Mouse (Mus musculus) kidney, embryonic 14.5 days (tissue): ENCODE data around the gene Kcnq1. TPM values are rescaled to one million over a fixed set of nuclear protein-coding genes. Genes with fewer than 3 reads are reported as not detected.
A peak's percentile ranks its signal among the peaks of the same experiment; 100 is the strongest.

ENCODE experiments used
- ATAC-seq: fragments of 200-750 bp; cut with Nextera tagmentation; 2 replicates; pipeline ENCODE4 v1.8.0; 2017; ENCODE audit warnings: moderate number of reproducible peaks, mild to moderate bottlenecking, moderate TSS enrichment, moderate library complexity; ENCODE audit not compliant: low FRiP score, low TSS enrichment
- H3K27ac ChIP-seq: fragments of 300-500 bp; sonication (generic); 2 replicates; pipeline ENCODE4 v1.5.1; 2014; ENCODE audit warnings: low read depth, mild to moderate bottlenecking, low read length, moderate library complexity, mixed read lengths
- H3K27me3 ChIP-seq: fragments of 300-500 bp; sonication (generic); 2 replicates; pipeline ENCODE4 v1.6.1; 2014; ENCODE audit warnings: mild to moderate bottlenecking, low read length; ENCODE audit not compliant: control insufficient read depth, insufficient read depth
- H3K36me3 ChIP-seq: fragments of 300-500 bp; sonication (generic); 2 replicates; pipeline ENCODE4 v1.6.1; 2014; ENCODE audit warnings: low read length, mixed read lengths; ENCODE audit not compliant: control insufficient read depth, insufficient read depth
- H3K4me1 ChIP-seq: fragments of 300-500 bp; sonication (generic); 2 replicates; pipeline ENCODE4 v1.6.1; 2014; ENCODE audit warnings: low read length, mixed read lengths; ENCODE audit not compliant: control insufficient read depth, insufficient read depth
- H3K4me2 ChIP-seq: fragments of 300-500 bp; sonication (generic); replicated peaks from 2 replicates; pipeline ENCODE4 v1.6.1; 2014; ENCODE audit warnings: low read depth, mild to moderate bottlenecking, low read length
- H3K4me3 ChIP-seq: fragments of 300-500 bp; sonication (generic); 2 replicates; pipeline ENCODE4 v1.5.1; 2014; ENCODE audit warnings: mild to moderate bottlenecking, low read length
- H3K9ac ChIP-seq: fragments of 300-500 bp; sonication (generic); 2 replicates; pipeline ENCODE4 v1.6.1; 2014; ENCODE audit warnings: low read depth, mild to moderate bottlenecking, low read length, moderate library complexity
- H3K9me3 ChIP-seq: fragments of 300-500 bp; sonication (generic); 2 replicates; pipeline ENCODE4 v1.6.1; 2016; ENCODE audit warnings: low read length; ENCODE audit not compliant: control insufficient read depth
- WGBS: fragments of 180-500 bp; shearing (Covaris S2); extraction: QIAGEN DNeasy Blood & Tissue Kit; methylation state at CpG from one replicate; pipeline ENCODE4 v1.1.7; 2014; 5-methylcytosine and 5-hydroxymethylcytosine counted together
- polyA plus RNA-seq: library from polyadenylated mRNA; unstranded; fragments of >200 nt; fragmentation: Nextera tagmentation; extraction: Ambion mirVana; gene quantifications from 2 replicates; pipeline ENCODE4 v1.2.1, GENCODE M21; 2014

Gene Kcnq1
- polyA plus RNA-seq, 1 experiment from 2014 or later = 5.4 TPM

DNA sequence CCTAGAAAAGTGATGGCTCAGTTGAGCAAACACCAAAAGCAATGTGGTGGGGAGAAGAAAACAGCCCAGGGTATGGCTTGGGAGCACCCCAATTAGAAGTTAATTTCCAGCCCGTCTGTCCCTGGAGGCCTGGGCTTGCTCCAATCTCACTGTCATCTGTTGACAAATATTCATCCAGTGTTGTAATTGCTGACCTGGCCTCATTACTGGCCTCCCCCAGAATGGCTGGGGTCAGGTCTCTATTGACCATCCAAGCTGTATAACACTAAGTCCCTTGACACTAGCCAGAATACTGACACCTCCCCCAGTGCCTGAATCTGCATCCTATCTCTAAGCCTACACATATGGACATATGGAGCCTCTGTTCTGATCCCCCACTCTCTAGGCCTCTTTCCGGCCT is 28.8 kb upstream of the Kcnq1 start:
- no peaks in the 10 kb centered on the region for H3K9me3 ChIP-seq

GRCm38 (mm10) chr7:143082024-143082423 is 24.1 kb upstream of the Kcnq1 start:
- H3K27ac ChIP-seq = no peak overlapping the region
- no peak overlapping the region for H3K9ac ChIP-seq
- no peak overlapping the region for H3K4me2 ChIP-seq
- no peaks in the 10 kb centered on the region for H3K9me3 ChIP-seq
- H3K4me1 ChIP-seq = 0 out of 2 replicates have a peak, but pooled peaks cover 7% of the 10 kb centered on the region
- H3K27me3 ChIP-seq = no peaks in the 10 kb centered on the region
- no peaks in the 10 kb centered on the region; the same call in 1 of the 2 replicates for H3K36me3 ChIP-seq
- ATAC-seq = no peak
- no peak overlapping the region for H3K4me3 ChIP-seq
- WGBS = 62% methylated on average over 6 of the region's 6 CpGs

More for the DNA sequence above, 28.8 kb upstream of the Kcnq1 start:
- 83% methylated on average over 2 of the region's 2 CpGs for WGBS
- no peaks in the 10 kb centered on the region for H3K27me3 ChIP-seq
- H3K4me2 ChIP-seq = no peak overlapping the region
- no peaks in the 10 kb centered on the region for H3K4me1 ChIP-seq
- no peak overlapping the region for H3K27ac ChIP-seq
- no peak overlapping the region for H3K9ac ChIP-seq
- ATAC-seq = no peak
- H3K4me3 ChIP-seq = no peak overlapping the region
- H3K36me3 ChIP-seq = no peaks in the 10 kb centered on the region; the same call in 1 of the 2 replicates

DNA sequence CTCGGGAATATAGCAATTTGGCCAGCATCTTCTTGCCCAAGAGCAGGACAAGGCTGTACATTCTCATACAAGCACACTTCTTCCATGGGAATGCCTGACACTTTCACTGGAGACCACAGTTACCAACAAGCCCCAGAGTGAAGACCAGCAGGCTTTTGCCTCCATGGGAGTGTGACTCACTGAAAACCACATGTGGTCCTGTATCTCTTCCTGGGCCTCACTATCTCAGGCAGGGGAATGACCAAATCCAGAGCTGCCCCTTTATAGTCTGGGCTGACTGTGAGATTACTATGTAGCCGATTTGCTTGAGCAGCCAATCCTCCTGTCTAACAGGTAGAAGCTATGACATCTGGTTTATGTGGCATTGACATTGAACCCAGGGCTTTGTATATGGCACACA is 22.5 kb upstream of the Kcnq1 start:
- Histone ChIP-seq H3K4me3 (no peak overlapping the region), H3K36me3 (no peaks in the 10 kb centered on the region; the same call in 1 of the 2 replicates), H3K27ac (no peak overlapping the region), H3K4me2 (no peak overlapping the region), H3K4me1 (0 out of 2 replicates have a peak, but pooled peaks cover 7% of the 10 kb centered on the region), H3K9ac (no peak overlapping the region), H3K9me3 (no peaks in the 10 kb centered on the region), H3K27me3 (no peaks in the 10 kb centered on the region)
- no peak for ATAC-seq
- WGBS = 82% methylated on average over 2 of the region's 2 CpGs

DNA sequence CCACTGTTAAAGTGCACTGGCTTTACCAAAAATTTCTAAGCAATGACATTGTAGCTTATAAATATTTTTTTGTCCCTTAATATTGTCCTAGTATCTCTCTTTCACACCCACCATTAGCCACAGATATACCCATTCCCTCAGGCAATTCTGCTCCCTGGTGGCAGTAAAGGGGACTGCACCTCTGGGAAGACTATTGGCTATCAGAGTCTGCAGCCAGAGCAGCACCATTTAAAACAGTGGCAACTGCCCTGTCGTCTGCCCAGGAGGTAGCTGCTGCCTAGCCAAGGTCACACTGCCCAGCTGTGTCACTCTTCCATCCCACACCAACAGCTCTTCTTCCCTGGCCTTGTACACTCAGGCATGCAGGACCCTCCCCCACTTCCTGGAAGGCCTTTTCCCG is 19.8 kb upstream of the Kcnq1 start:
- Histone ChIP-seq H3K9me3 (no peaks in the 10 kb centered on the region), H3K4me2 (peak overlapping the region; percentile 31), H3K27ac (peak overlapping the region; percentile 80; the same call in 1 of the 2 replicates), H3K27me3 (no peaks in the 10 kb centered on the region), H3K4me3 (peak overlapping the region; percentile 13; the same call in 1 of the 2 replicates), H3K9ac (peak overlapping the region; percentile 42; the same call in 1 of the 2 replicates), H3K36me3 (no peaks in the 10 kb centered on the region; the same call in 1 of the 2 replicates), H3K4me1 (0 out of 2 replicates have a peak, but pooled peaks cover 7% of the 10 kb centered on the region)
- 42% methylated on average over 2 of the region's 2 CpGs for WGBS
- ATAC-seq = peak; percentile 24; the same call in 1 of the 2 replicates

DNA sequence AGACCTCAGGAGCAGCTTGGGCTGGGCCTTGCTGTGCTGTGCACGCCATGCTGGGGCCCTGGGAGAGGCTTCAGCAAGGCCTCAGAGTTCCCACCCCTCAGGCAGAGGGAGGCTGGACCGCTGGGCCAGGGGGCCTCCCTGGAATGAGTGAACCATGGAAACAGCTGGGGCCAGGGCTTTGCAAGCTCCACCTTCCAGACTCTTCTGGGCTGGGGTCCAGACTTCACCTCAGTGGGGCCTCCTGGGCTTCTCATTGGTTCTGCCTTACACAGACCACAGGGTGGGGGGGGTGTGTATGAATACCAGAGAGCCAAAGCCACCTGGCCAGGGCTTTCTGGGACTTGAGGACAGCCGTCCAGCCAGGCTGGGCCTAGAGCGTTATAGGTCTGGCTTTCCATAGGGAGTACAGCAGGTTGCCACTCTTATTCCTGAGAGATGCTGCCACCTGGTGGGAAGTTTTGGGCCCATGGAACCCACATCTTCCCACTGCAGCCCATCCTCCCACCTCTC is 19.0 kb upstream of the Kcnq1 start:
- no peaks in the 10 kb centered on the region; the same call in 1 of the 2 replicates for H3K36me3 ChIP-seq
- H3K9ac ChIP-seq = peak overlapping the region; percentile 42; the same call in 1 of the 2 replicates
- 16% methylated on average over 4 of the region's 4 CpGs for WGBS
- H3K27ac ChIP-seq = peak overlapping the region; percentile 80; the same call in 1 of the 2 replicates
- H3K27me3 ChIP-seq = no peaks in the 10 kb centered on the region
- no peaks in the 10 kb centered on the region for H3K9me3 ChIP-seq
- H3K4me1 ChIP-seq = 0 out of 2 replicates have a peak, but pooled peaks cover 7% of the 10 kb centered on the region
- peak overlapping the region; percentile 31 for H3K4me2 ChIP-seq
- peak overlapping the region; percentile 13; the same call in 1 of the 2 replicates for H3K4me3 ChIP-seq
- peak; percentile 90 for ATAC-seq

- 76% methylated on average over 3 of the region's 3 CpGs for WGBS
- no peak overlapping the region for H3K9ac ChIP-seq
- ATAC-seq = no peak
- no peak overlapping the region for H3K27ac ChIP-seq
- no peaks in the 10 kb centered on the region for H3K9me3 ChIP-seq
- H3K36me3 ChIP-seq = no peaks in the 10 kb centered on the region
- no peak overlapping the region for H3K4me3 ChIP-seq
- H3K4me2 ChIP-seq = no peak overlapping the region
- H3K4me1 ChIP-seq = no peaks in the 10 kb centered on the region
- H3K27me3 ChIP-seq = no peaks in the 10 kb centered on the region; the same call in 1 of the 2 replicates
Measured at GRCm38 (mm10) chr7:143093847-143094246, 12.3 kb upstream of the Kcnq1 start.

DNA sequence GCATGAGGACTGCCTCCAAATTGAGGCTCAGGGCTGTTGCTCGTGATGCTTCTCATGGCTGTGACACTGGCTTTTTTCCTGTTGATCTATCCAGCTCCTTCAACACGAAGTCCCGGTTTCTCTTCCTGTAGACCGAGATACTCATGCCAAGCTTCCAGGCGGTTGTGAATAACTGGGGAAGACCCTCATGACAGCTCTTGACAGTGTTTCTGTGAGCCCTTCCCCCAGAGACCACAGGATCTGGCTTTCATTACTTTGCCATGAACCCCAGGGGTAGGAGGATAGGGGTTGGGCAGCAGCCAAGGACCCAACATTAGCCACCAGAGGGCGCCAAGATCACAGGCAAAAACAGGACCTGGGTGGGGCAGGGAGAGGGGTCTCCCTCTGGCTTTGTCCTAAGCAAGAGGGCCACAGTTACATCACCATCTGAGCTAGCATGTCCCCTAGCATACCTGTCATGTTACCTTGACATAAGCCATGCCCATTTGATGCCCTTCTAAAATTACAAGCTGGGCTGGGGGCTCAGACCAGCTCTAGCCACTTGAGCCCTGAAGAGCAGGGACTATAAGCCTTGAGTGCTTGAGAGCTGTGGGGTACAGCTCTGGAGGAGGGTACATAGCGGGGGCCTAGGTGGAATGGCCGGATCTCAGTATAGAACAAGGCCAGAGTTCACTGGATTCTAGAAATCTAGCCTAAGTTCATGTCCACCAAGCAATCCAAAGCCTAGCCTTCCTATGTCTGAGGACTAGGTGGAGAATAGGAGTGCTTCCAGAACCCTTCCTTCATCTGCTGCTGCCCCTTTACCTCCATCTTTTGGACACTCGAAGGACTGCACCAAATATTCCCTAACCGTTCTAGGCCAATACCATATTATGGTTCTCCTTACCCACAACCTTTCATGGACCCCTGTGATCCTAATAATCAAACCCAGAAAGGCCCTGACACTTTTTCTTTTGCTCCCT is 11.3 kb upstream of the Kcnq1 start, which contains the start of gene Trpm5:
TSS of gene Trpm5 (minus strand) at position 51 of the 962 bp plus-strand sequence.
- Histone ChIP-seq H3K4me3 (no peak within 1 kb of the TSS), H3K9me3 (no peaks in the 10 kb centered on the region), H3K27ac (no peak within 1 kb of the TSS), H3K9ac (no peak within 1 kb of the TSS), H3K4me2 (no peak within 1 kb of the TSS), H3K4me1 (no peaks in the 10 kb centered on the region), H3K27me3 (no peaks in the 10 kb centered on the region; the same call in 1 of the 2 replicates), H3K36me3 (no peaks in the 10 kb centered on the region)
- WGBS = 42% methylated on average over 10 of the region's 10 CpGs
- peak; percentile 72 for ATAC-seq

- ATAC-seq = no peak
- Histone ChIP-seq H3K4me3 (no peak overlapping the region), H3K9ac (no peak overlapping the region), H3K27ac (no peak overlapping the region), H3K4me1 (no peaks in the 10 kb centered on the region), H3K36me3 (no peaks in the 10 kb centered on the region), H3K9me3 (no peaks in the 10 kb centered on the region), H3K4me2 (no peak overlapping the region), H3K27me3 (no peaks in the 10 kb centered on the region; the same call in 1 of the 2 replicates)
- 45% methylated on average over 1 of the region's 1 CpGs for WGBS
Measured at GRCm38 (mm10) chr7:143095554-143095907, 10.6 kb upstream of the Kcnq1 start.
